Mouse (Mus musculus): ENCODE results near the gene Bik.
"Not testable (repeated sequence)": the region's sequence is repeated elsewhere in the genome, so short reads cannot be mapped to it uniquely, and the experiment has no call there.

Gene Bik

DNA sequence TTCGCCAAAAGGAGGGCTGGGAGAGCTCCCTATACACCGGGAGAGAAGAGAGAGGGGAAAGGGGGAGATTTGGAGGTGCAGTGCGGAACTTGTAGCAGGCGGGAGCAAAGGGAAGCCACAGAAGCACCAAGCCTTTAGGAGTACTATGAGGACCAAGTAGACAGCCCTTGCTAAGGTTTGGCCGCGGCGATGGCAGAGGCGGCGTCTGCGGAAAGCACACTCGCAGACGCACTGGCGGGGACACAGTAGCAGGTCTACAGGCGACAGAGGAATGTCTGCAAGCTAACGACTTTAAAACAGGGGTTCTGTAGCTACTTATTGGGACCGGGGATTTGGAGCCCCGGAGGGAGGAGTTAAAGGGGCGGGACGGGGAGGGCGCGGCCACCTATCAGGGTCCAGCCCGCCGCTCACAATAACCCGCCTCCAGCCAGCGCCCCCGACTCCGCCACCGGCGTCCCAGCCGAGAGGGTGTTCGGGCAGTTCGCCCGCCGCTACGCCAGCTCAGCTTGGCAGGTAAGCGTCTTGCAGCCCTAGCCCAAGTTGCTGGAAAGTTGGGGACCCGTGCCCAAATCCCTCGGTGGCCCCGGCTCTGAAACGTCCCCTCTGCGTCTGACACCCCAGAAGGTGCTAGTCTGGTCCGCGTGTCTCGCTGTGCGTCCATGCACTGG lies at the start of gene Bik:
Bik (plus strand) TSS at position 439 of the 668 bp plus-strand sequence.
- DNase-seq (ENCODE audit: low spot score) = peak; percentile 21

- no peak for DNase-seq (ENCODE audit: low spot score)
Observed at GRCm38 (mm10) chr15:83478096-83478495, 48.6 kb upstream of the Bik start.

DNA sequence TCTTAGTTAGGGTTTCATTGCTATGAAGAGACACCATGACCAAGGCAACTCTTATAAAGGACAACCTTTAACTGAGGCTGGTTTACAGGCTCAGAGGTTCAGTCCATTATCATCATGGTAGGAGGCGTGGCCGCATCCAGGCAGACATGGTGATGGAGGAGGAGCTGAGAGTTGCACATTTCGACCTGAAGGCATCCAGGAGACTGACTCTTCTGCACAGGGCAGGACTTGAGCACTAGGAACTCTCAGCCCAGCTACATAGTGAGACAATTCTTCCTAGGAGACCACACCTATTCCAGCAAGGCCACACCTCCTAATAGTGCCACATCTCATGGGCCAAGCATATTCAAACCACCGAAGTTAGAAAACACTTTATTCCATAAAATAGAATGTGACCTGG lies 46.8 kb upstream of the Bik start:
- DNase-seq (ENCODE audit: low spot score) = no peak

GRCm38 (mm10) chr15:83481236-83481780 lies 45.4 kb upstream of the Bik start:
- no peak for DNase-seq (ENCODE audit: low spot score)

DNA sequence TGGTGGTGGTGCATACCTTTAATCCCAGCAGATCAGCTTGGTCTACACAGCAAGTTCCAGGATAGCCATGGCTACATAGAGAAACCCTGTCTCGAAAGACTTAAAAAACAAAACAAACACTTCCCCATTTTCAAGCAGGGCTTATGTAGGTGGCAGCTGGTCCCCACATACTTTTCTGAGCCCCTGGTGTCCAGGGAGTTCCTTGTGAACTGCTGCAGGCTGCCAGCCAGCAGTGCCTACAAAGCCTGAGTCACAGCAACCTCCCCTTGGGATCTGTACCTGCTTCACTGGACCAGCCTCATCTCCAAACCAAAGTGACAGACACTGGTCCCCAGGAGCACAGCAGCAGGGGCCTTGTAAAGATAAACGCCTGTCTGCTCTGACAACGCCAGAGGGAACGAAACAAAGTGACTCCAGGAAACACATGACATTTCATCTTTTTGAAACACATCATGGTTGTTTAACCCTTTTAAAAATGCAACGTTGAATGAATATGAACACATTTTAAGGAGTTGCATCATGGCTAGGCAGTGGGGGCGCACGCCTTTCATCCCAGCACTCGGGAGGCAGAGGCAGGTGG lies 43.9 kb upstream of the Bik start:
- no peak for DNase-seq (ENCODE audit: low spot score)

- peak; percentile 42 for DNase-seq (ENCODE audit: low spot score)
Observed at GRCm38 (mm10) chr15:83483482-83483881, 43.2 kb upstream of the Bik start.

DNA sequence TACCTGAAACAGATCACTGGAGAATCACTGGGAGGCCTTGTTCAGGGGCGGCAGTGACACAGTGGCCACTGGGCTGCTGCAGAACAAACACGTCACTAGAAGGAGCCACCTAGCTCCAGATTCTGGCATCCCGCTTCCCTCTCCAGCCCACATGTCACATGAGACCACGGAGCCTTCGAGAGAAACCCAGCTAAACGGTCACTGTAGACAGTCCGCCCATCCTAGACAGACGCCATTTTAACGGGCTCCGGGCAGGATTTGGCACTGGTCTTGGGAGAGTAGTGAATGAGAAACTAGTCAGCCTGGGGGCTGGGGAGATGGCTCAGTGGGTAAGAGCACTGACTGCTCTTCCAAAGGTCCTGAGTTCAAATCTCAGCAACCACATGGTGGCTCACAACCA lies 42.4 kb upstream of the Bik start:
- no peak for DNase-seq (ENCODE audit: low spot score)

DNA sequence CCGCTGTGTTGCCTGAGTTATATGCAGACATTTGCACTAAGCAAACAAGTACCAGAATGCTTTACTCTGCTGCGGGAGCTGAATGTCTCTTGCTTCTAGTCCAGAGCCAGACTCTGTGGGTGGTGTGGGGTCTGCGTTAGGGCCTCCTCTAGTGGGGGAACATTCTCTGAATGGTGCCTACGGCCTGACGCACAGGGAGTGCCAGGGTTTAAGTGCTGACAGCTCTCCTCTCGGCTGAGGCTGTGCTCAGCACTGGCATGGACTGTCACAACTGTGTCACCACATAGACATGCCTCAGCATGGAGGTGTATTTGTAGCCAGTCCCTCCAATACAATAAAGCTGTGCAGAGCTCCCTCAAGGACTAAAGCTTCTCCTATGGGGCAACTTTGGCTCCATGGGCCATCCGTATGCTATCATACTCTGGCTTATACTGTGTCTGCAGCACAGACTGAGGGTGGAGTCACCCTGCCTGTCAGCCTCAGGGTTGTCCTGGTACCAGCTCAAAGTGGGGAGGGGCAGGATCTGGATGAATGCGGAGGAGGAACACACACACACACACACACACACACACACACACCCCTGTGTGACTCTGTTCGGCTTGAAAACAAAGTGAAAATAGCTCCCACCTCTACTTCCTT lies 39.1 kb upstream of the Bik start:
- no peak for DNase-seq (ENCODE audit: low spot score)

- DNase-seq (ENCODE audit: low spot score) = no peak
Observed at GRCm38 (mm10) chr15:83489471-83489870, 37.2 kb upstream of the Bik start.

DNA sequence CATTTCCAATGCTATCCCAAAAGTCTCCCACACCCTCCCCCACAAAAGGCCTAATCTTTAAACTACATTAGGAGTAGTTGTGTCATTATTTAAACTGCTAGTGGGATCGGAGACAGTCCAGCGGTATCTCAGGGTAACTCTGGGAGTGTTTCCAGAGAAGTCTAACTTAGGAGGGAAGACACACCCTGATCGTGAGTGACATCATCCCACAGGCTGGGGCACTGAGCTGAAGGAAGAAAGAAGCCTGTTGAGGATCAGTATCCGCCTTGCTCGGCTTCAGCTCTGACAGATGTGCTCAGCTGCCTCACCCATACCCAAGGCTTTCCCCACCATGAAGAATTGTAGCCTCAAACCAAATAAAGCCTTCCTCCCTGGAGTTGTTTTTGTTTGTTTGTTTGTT lies 34.8 kb upstream of the Bik start:
- no peak for DNase-seq (ENCODE audit: low spot score)

- no peak for DNase-seq (ENCODE audit: low spot score)
Observed at GRCm38 (mm10) chr15:83493856-83494571, 32.6 kb upstream of the Bik start.

- no peak for DNase-seq (ENCODE audit: low spot score)
Observed at GRCm38 (mm10) chr15:83494572-83494920, 32.1 kb upstream of the Bik start.

- DNase-seq (ENCODE audit: low spot score) = no peak
Observed at GRCm38 (mm10) chr15:83495195-83495594, 31.5 kb upstream of the Bik start.

GRCm38 (mm10) chr15:83495787-83496367 lies 30.8 kb upstream of the Bik start:
- DNase-seq (ENCODE audit: low spot score) = no peak

GRCm38 (mm10) chr15:83497299-83497698 lies 29.4 kb upstream of the Bik start:
- DNase-seq (ENCODE audit: low spot score) = no peak

DNA sequence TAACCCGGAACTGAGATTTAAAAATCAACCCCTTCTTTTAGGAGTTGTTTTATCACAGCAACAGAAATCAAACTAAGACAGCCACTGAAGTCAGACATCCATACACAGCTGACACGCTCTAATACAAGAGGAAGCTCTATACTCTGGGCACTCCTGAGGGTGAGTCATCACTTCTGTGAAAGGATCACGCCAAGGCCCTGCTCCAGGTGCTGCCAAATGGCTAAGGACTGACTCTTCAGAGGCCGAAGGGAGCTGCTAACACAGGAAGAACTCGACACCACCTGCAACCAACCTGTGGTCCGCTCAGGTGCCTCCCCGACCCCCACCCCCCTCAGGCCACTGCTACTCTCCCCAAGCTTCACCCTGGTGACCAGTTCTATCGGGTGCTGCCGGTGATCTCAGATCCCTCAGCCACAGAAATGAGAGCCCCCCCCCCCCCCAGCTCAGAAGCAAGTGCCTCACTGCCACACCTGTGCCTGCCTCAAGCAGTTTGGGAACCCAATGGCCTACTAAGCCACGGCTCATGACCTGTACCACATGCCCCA lies 27.4 kb upstream of the Bik start:
- no peak for DNase-seq (ENCODE audit: low spot score)

DNA sequence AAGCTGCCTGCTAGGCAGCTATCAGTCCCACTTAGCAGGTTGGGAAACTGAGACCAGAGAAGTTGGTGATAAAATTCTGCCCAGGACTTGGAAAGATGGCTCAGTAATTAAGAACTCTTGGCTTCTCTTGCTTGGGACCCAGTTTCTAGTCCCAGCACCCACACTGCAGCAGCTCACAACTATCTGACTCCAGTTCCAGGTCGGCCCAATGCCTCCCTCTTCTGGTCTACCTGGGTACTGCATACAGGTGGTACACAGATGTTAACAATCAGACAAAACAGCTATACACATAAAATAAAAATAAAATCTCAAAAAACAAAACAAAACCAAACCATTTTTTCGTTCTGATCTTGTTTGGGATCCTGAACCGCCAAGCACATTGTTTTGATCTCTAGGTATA lies 26.3 kb upstream of the Bik start:
- peak; percentile 59 for DNase-seq (ENCODE audit: low spot score)

- not testable (repeated sequence) for DNase-seq (ENCODE audit: low spot score)
Observed at GRCm38 (mm10) chr15:83501483-83501882, 25.2 kb upstream of the Bik start.

DNA sequence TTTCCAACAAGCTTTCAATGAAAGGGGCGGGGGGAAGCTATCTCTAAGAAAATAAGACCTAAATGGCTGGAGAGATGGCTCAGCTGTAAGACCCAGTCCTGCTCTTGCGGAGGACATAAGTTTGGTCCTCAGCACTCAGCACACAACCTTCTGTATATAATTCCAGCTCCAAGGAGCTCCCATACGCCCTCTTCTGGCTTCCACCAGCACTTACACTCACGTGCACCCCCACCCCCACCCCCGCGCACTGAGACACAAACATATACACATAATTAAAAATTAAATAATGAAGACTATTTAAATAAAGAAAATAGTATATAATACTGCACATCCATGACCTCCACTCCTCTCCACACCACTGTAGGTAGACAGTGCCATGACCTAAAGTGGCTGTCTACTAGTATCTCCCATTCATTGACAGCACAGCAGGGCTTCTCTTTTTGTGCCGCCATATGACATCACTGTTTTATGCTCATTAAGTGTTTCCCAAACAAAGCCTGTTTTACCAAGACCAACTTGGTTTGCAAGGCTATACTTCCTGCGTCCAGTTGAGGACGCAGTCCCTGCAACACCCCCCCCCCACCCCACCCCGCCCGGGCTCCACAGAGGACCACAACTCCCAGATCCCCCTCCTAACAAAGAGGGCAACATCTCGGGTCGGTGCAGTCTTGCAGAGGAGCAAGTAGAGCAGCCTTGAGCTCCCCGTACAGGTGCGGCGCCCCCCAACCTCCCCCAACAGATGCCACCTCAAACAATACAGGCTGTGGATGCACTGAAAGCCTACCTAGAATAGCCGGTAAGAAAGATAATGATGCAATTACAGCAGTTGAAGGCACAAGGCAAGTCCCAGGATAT lies 16.5 kb upstream of the Bik start:
- no peak for DNase-seq (ENCODE audit: low spot score)

DNA sequence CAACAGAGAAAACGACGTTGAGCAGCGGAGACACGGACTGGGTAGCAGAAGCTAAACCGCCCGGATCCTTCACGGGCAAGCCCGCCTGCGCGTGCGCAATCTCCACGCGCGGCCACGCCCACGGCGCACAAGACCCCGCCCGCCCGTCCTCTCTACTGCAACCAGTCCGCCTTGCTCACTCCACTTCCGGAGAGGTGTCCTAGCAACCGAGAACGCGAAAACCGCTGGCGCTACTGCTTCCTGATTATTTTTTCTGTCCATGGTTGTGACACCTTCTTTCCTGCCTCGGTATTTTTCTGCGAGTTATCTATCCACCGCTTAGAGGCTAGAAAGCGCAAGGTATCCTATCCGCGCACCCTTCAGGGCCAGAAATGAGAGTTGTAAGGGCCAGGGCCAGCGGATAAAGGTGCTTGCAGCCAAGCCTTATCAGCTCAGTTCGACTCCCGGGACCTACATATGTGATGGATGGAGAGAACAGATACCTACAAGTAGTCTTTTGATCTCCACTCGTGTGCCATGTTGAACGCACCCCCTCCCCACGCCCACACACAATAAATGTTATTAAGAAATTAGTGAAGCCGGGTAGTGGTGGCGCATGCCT lies 15.8 kb upstream of the Bik start, which contains the start of gene Ttll1:
Ttll1 (minus strand) TSS at position 89 of the 601 bp plus-strand sequence.
- peak; percentile 93 for DNase-seq (ENCODE audit: low spot score)

Data from spleen, adult 12 weeks (tissue).